Mouse (Mus musculus) heart, embryonic 15.5 days (tissue): ENCODE data around the gene Spats1. TPM values are rescaled to one million over a fixed set of nuclear protein-coding genes. Genes with fewer than 3 reads are reported as not detected.
"Not testable (repeated sequence)": the region's sequence is repeated elsewhere in the genome, so short reads cannot be mapped to it uniquely, and the experiment has no call there.

Source experiments
- ATAC-seq: fragments of 200-750 bp; cut with Nextera tagmentation; replicated peaks from 2 replicates; pipeline ENCODE4 v1.8.0; 2017; ENCODE audit warnings: low read depth, moderate TSS enrichment; ENCODE audit not compliant: insufficient number of reproducible peaks, insufficient read depth, low FRiP score
- H3K27ac ChIP-seq: fragments of 300-500 bp; sonication (generic); 2 replicates; pipeline ENCODE4 v1.5.1; 2015; ENCODE audit warnings: mild to moderate bottlenecking, inconsistent platforms
- H3K27me3 ChIP-seq: fragments of 300-500 bp; sonication (generic); 2 replicates; pipeline ENCODE4 v1.6.1; 2015; ENCODE audit warnings: inconsistent platforms
- H3K36me3 ChIP-seq: fragments of 300-500 bp; sonication (generic); 2 replicates; pipeline ENCODE4 v1.6.1; 2015; ENCODE audit warnings: mild to moderate bottlenecking, inconsistent platforms
- H3K4me1 ChIP-seq: fragments of 300-500 bp; sonication (generic); replicated peaks from 2 replicates; pipeline ENCODE4 v1.6.1; 2015; ENCODE audit warnings: inconsistent platforms
- H3K4me2 ChIP-seq: fragments of 300-500 bp; sonication (generic); 2 replicates; pipeline ENCODE4 v1.6.1; 2015; ENCODE audit warnings: inconsistent platforms, mild to moderate bottlenecking, moderate library complexity
- H3K4me3 ChIP-seq: fragments of 300-500 bp; sonication (generic); 2 replicates; pipeline ENCODE4 v1.5.1; 2015; ENCODE audit warnings: mild to moderate bottlenecking, inconsistent platforms
- H3K9ac ChIP-seq: fragments of 300-500 bp; sonication (generic); 2 replicates; pipeline ENCODE4 v1.6.1; 2015; ENCODE audit warnings: mild to moderate bottlenecking, inconsistent platforms
- H3K9me3 ChIP-seq: fragments of 300-500 bp; sonication (generic); replicated peaks from 2 replicates; pipeline ENCODE4 v1.6.1; 2016; ENCODE audit warnings: inconsistent platforms
- WGBS: fragments of 180-500 bp; shearing (Covaris S2); methylation state at CpG from one replicate; pipeline ENCODE4 v1.1.7; 2015; ENCODE audit warnings: mixed read lengths; 5-methylcytosine and 5-hydroxymethylcytosine counted together
- polyA plus RNA-seq: library from polyadenylated mRNA; unstranded; fragments of >200 nt; fragmentation: Nextera tagmentation; extraction: Ambion mirVana; gene quantifications from 2 replicates; pipeline ENCODE4 v1.2.1, GENCODE M21; 2015

Gene Spats1
- polyA plus RNA-seq, 1 experiment from 2014 or later = 1.6 TPM

DNA sequence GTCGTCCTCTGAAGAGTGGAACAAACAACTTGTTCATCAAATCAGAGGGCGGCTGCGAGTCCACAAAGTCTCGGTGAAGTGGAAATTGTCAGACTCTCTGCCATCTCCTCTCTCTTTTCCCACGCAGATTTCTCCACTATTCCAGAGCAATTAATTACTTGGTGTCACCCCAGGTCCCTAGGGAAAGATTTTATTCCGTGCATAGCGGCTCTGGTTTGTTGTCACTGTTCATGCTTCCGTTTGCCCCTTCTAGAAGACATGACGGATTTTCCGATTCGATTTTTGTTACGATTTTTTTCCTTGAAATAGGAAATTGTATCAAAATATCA is 41.0 kb downstream of the Spats1 start:
- H3K4me2 ChIP-seq = peak overlapping the region; percentile 83
- H3K36me3 ChIP-seq = peaks cover 12% of the 10 kb centered on the region; the same call in 1 of the 2 replicates
- H3K27ac ChIP-seq = peak overlapping the region; percentile 96
- peak overlapping the region; percentile 64 for H3K4me3 ChIP-seq
- H3K9ac ChIP-seq = peak overlapping the region; percentile 86
- ATAC-seq = no peak
- no peaks in the 10 kb centered on the region for H3K9me3 ChIP-seq
- H3K27me3 ChIP-seq = no peaks in the 10 kb centered on the region
- H3K4me1 ChIP-seq = peaks cover 18% of the 10 kb centered on the region
- WGBS = 6% methylated on average over 12 of the region's 12 CpGs

GRCm38 (mm10) chr17:45433419-45434261 is 41.6 kb downstream of the Spats1 start, which contains the start of gene Cdc5l:
Cdc5l (minus strand) TSS chr17:45433737.
- WGBS = under 1% methylated on average over 73 of the region's 73 CpGs
- ATAC-seq = peak; percentile 97
- no peaks in the 10 kb centered on the region for H3K9me3 ChIP-seq

DNA sequence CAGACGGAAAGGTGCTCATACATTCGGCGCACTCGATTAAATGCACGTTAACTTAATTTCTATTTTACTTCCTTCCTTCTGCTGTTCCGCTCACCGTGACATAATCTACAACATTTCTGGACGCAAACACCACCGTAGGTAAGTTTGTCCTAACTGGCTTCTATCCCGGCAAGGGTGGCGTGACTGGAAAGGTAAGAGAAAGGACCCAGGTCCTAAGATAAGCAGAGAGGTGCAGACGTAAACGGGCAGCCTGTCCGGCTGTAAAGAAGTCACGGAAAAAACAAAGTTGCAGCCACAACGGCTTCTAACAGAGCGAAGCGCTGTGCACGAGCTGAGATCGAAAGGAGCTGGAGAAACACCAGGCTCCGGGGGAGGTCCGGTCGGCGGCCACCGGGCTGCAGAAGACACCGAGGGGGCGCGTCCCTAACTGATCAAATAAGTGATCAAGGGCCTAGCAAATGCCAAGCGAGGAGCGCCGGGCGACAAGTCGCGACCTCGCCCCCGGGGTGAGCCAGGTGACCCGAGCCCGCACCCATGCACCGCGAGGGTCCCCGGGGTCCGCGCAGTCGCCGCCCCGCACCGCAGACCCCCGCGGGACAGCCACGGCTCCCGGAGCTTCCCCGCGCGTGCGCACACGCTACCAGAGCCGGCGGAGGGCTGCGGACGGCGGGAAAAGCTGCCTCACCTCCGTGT is 42.4 kb downstream of the Spats1 start:
- Histone ChIP-seq H3K9me3 (no peaks in the 10 kb centered on the region), H3K36me3 (peaks cover 12% of the 10 kb centered on the region; the same call in 1 of the 2 replicates), H3K4me2 (peak overlapping the region; percentile 83), H3K9ac (peak overlapping the region; percentile 86), H3K4me1 (peaks cover 18% of the 10 kb centered on the region), H3K4me3 (peak overlapping the region; percentile 64), H3K27ac (peak overlapping the region; percentile 96), H3K27me3 (no peaks in the 10 kb centered on the region)
- WGBS = under 1% methylated on average over 62 of the region's 62 CpGs
- ATAC-seq = peak; percentile 44

More at GRCm38 (mm10) chr17:45433419-45434261, 41.6 kb downstream of the Spats1 start, which contains the start of gene Cdc5l:
- peaks cover 18% of the 10 kb centered on the region for H3K4me1 ChIP-seq
- peak within 1 kb of the TSS; percentile 86 for H3K9ac ChIP-seq
- peak within 1 kb of the TSS; percentile 64 for H3K4me3 ChIP-seq
- peaks cover 12% of the 10 kb centered on the region; the same call in 1 of the 2 replicates for H3K36me3 ChIP-seq
- peak within 1 kb of the TSS; percentile 96 for H3K27ac ChIP-seq
- peak within 1 kb of the TSS; percentile 83 for H3K4me2 ChIP-seq
- H3K27me3 ChIP-seq = no peaks in the 10 kb centered on the region

DNA sequence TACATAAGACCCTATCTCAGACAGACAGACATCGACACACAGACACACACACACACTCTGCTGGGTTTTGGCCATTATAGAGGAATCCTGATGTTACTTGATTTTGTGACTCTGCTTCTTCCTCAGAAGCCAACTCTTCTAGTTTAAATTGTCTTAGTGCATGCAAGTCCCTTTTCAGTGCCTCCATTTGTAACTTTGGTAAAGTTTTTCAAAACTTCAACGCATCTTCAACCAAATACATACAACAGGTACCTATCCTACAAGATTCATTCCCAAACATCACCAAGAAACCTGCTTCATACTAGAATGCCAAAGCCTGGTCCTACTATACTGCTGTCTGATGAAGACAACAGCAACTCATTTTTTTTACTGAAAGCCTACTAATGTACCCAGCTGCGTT is 43.2 kb downstream of the Spats1 start:
- Histone ChIP-seq H3K4me1 (peaks cover 18% of the 10 kb centered on the region), H3K4me2 (peak overlapping the region; percentile 83), H3K27ac (no peak overlapping the region), H3K27me3 (no peaks in the 10 kb centered on the region), H3K9me3 (no peaks in the 10 kb centered on the region), H3K9ac (peak overlapping the region; percentile 86), H3K4me3 (peak overlapping the region; percentile 64), H3K36me3 (peaks cover 6% of the 10 kb centered on the region; the same call in 1 of the 2 replicates)
- no peak for ATAC-seq
- WGBS = 70% methylated on average over 3 of the region's 3 CpGs

- Histone ChIP-seq H3K9me3 (no peaks in the 10 kb centered on the region), H3K4me2 (no peak overlapping the region), H3K9ac (no peak overlapping the region), H3K27ac (no peak overlapping the region), H3K27me3 (no peaks in the 10 kb centered on the region), H3K4me1 (no peaks in the 10 kb centered on the region), H3K36me3 (peaks cover 59% of the 10 kb centered on the region), H3K4me3 (no peak overlapping the region)
- no peak for ATAC-seq
- WGBS = 62% methylated on average over 2 of the region's 2 CpGs
These were observed 57.8 kb downstream of the Spats1 start for GRCm38 (mm10) chr17:45417387-45417786.

GRCm38 (mm10) chr17:45411617-45412016 is 63.6 kb downstream of the Spats1 start:
- H3K4me2 ChIP-seq, H3K4me3 ChIP-seq, ATAC-seq, H3K27me3 ChIP-seq, H3K9ac ChIP-seq, H3K27ac ChIP-seq, H3K9me3 ChIP-seq, H3K4me1 ChIP-seq: not testable (repeated sequence)
- WGBS = 89% methylated on average over 2 of the region's 2 CpGs
- peaks cover 84% of the 10 kb centered on the region for H3K36me3 ChIP-seq

- H3K36me3 ChIP-seq = peaks cover 75% of the 10 kb centered on the region
- ATAC-seq = no peak
- 88% methylated on average over 2 of the region's 2 CpGs for WGBS
These were observed 66.5 kb downstream of the Spats1 start for GRCm38 (mm10) chr17:45408719-45409118.

DNA sequence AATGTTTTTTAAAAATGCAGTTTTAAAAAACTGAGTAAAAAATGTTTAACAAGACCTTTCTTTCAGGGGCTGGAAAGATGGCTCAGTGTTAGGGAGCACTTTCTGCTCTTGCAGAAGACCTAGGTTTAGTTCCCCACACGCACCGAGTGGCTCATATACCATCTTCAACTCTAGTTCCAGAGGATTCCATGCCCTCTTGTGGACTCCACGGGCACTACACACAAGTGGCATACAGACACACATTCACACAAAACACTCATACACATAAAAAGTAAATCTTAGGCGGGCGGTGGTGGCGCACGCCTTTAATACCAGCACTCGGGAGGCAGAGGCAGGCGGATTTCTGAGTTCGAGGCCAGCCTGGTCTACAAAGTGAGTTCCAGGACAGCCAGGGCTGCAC is 68.9 kb downstream of the Spats1 start:
- ATAC-seq = no peak
- no peaks in the 10 kb centered on the region for H3K27me3 ChIP-seq
- 97% methylated on average over 10 of the region's 10 CpGs for WGBS
- H3K4me3 ChIP-seq = no peak overlapping the region
- no peaks in the 10 kb centered on the region for H3K4me1 ChIP-seq
- H3K9ac ChIP-seq = no peak overlapping the region
- H3K36me3 ChIP-seq = peaks cover 60% of the 10 kb centered on the region
- no peak overlapping the region for H3K27ac ChIP-seq
- H3K4me2 ChIP-seq = no peak overlapping the region
- H3K9me3 ChIP-seq = no peaks in the 10 kb centered on the region

More at GRCm38 (mm10) chr17:45408719-45409118, 66.5 kb downstream of the Spats1 start:
- Histone ChIP-seq H3K4me2 (no peak overlapping the region), H3K27me3 (no peaks in the 10 kb centered on the region), H3K27ac (no peak overlapping the region), H3K4me1 (no peaks in the 10 kb centered on the region), H3K4me3 (no peak overlapping the region), H3K9me3 (no peaks in the 10 kb centered on the region), H3K9ac (no peak overlapping the region)

GRCm38 (mm10) chr17:45403207-45403606 is 72.0 kb downstream of the Spats1 start:
- no peaks in the 10 kb centered on the region for H3K9me3 ChIP-seq
- H3K27me3 ChIP-seq = no peaks in the 10 kb centered on the region
- H3K4me2 ChIP-seq = no peak overlapping the region
- no peak overlapping the region for H3K27ac ChIP-seq
- peaks cover 10% of the 10 kb centered on the region for H3K4me1 ChIP-seq
- no peak overlapping the region for H3K9ac ChIP-seq
- no peak for ATAC-seq
- H3K36me3 ChIP-seq = peaks cover 34% of the 10 kb centered on the region
- H3K4me3 ChIP-seq = no peak overlapping the region
- 17% methylated on average over 3 of the region's 3 CpGs for WGBS

GRCm38 (mm10) chr17:45402601-45403000 is 72.6 kb downstream of the Spats1 start:
- no peak overlapping the region for H3K4me3 ChIP-seq
- H3K36me3 ChIP-seq = peaks cover 30% of the 10 kb centered on the region
- H3K27ac ChIP-seq = no peak overlapping the region
- peaks cover 10% of the 10 kb centered on the region for H3K4me1 ChIP-seq
- no peak overlapping the region for H3K9ac ChIP-seq
- H3K9me3 ChIP-seq = no peaks in the 10 kb centered on the region
- ATAC-seq = no peak
- no peak overlapping the region for H3K4me2 ChIP-seq
- 74% methylated on average over 3 of the region's 3 CpGs for WGBS
- no peaks in the 10 kb centered on the region for H3K27me3 ChIP-seq

DNA sequence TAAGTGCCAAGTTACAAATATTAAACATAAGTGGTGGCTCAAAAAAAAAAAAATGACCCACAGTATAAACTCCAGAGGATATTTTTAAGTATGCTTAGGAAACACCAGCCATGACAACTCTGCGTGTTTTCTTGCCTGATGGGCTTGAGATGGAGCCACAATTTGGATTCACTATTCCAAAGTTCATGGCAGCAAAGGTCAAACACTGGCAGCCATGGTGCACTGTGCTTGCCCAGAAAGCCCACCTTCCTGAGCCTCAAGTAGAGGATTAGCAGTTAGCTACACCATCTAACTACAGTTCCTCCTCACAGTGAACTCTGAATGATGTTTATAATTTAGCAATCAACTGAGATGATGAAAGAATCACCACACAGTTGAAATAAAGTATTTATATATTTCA is 73.1 kb downstream of the Spats1 start:
- 91% methylated on average over 1 of the region's 1 CpGs for WGBS
- no peak for ATAC-seq
- Histone ChIP-seq H3K9me3 (no peaks in the 10 kb centered on the region), H3K4me1 (peaks cover 10% of the 10 kb centered on the region), H3K4me2 (no peak overlapping the region), H3K9ac (no peak overlapping the region), H3K27me3 (no peaks in the 10 kb centered on the region), H3K4me3 (no peak overlapping the region), H3K36me3 (peaks cover 25% of the 10 kb centered on the region), H3K27ac (no peak overlapping the region)
